Mouse (Mus musculus) thymus, postnatal 25 days (tissue): ENCODE data around the gene Nxpe2.
"Not testable (repeated sequence)": the region's sequence is repeated elsewhere in the genome, so short reads cannot be mapped to it uniquely, and the experiment has no call there.

Source experiments
- DNase-seq: peaks from one replicate; pipeline ENCODE4 v3.0.0; 2022

Gene Nxpe2

GRCm38 (mm10) chr9:48353148-48353698 lies at the start of gene Nxpe2:
Gene Nxpe2 (minus strand): TSS chr9:48353454.
- DNase-seq = no peak

- no peak for DNase-seq
Measured at GRCm38 (mm10) chr9:48389983-48390382, 36.7 kb upstream of the Nxpe2 start.

GRCm38 (mm10) chr9:48388451-48388850 lies 35.2 kb upstream of the Nxpe2 start:
- DNase-seq = no peak

GRCm38 (mm10) chr9:48374357-48374756 lies 21.1 kb upstream of the Nxpe2 start:
- DNase-seq = no peak

GRCm38 (mm10) chr9:48373232-48373878 lies 20.1 kb upstream of the Nxpe2 start:
- no peak for DNase-seq

- no peak for DNase-seq
Measured at GRCm38 (mm10) chr9:48362743-48363142, 9.5 kb upstream of the Nxpe2 start.

GRCm38 (mm10) chr9:48361815-48362631 lies 8.8 kb upstream of the Nxpe2 start:
- no peak for DNase-seq

GRCm38 (mm10) chr9:48360826-48361225 lies 7.6 kb upstream of the Nxpe2 start:
- peak; percentile 19 for DNase-seq

- no peak for DNase-seq
Measured at GRCm38 (mm10) chr9:48357097-48357496, 3.8 kb upstream of the Nxpe2 start.

GRCm38 (mm10) chr9:48354793-48355192 lies 1.5 kb upstream of the Nxpe2 start:
- DNase-seq = peak; percentile 74

- no peak for DNase-seq
Measured at GRCm38 (mm10) chr9:48354122-48354521, 868 bp upstream of the Nxpe2 start.

GRCm38 (mm10) chr9:48345866-48346265 lies 7.4 kb downstream of the Nxpe2 start:
- DNase-seq = no peak

GRCm38 (mm10) chr9:48345456-48345855 lies 7.8 kb downstream of the Nxpe2 start:
- DNase-seq = no peak

- no peak for DNase-seq
Measured at GRCm38 (mm10) chr9:48340708-48341380, 12.4 kb downstream of the Nxpe2 start.

GRCm38 (mm10) chr9:48339563-48339962 lies 13.7 kb downstream of the Nxpe2 start:
- DNase-seq = no peak

GRCm38 (mm10) chr9:48338783-48339455 lies 14.3 kb downstream of the Nxpe2 start:
- no peak for DNase-seq

- DNase-seq = no peak
Measured at GRCm38 (mm10) chr9:48329597-48329996, 23.7 kb downstream of the Nxpe2 start.

GRCm38 (mm10) chr9:48326338-48326737 lies 26.9 kb downstream of the Nxpe2 start:
- no peak for DNase-seq

- no peak for DNase-seq
Measured at GRCm38 (mm10) chr9:48315825-48316224, 37.4 kb downstream of the Nxpe2 start.

- no peak for DNase-seq
Measured at GRCm38 (mm10) chr9:48314194-48314593, 39.1 kb downstream of the Nxpe2 start.

GRCm38 (mm10) chr9:48311241-48311640 lies 42.0 kb downstream of the Nxpe2 start:
- no peak for DNase-seq

GRCm38 (mm10) chr9:48303564-48303963 lies 49.7 kb downstream of the Nxpe2 start:
- not testable (repeated sequence) for DNase-seq

GRCm38 (mm10) chr9:48298983-48299382 lies 54.3 kb downstream of the Nxpe2 start:
- no peak for DNase-seq
